Comparison of ENCODE assay signal across 10 mouse cellular contexts in genomic region chr4:125145213-125145612, GRCm38 (mm10). TPM values are rescaled to one million over a fixed set of nuclear protein-coding genes. Genes with fewer than 3 reads are reported as not detected.
DNase-seq lines count a peak whose midpoint lies in the region; ATAC-seq lines count a peak whose summit lies in the region.
"Had no signal": no experiment of that assay in that cellular context is flagged by ENCODE, and none has a peak within 500 bp of the region (broad histone marks: within the 10 kb centered on the region; RNA-seq: fewer than 3 reads in every experiment).

No protein-coding gene starts in this region.

- no peak for ATAC-seq in liver, embryonic 11.5 days (replicated peaks; ENCODE audit: low FRiP score)
- ATAC-seq in hematopoietic stem cell, adult 5-6 weeks (replicated peaks in 1 of 2; ENCODE audit: insufficient read depth in 1 of 2, low FRiP score in 2 of 2, low TSS enrichment in 1 of 2, low read depth in 1 of 2, poor library complexity in 2 of 2, severe bottlenecking in 2 of 2): peak; percentile 93
- peak; percentile 55; the same call in 1 of the 2 replicates for ATAC-seq in megakaryocyte-erythroid progenitor cell, adult 5-6 weeks (replicated peaks; ENCODE audit: low FRiP score, low TSS enrichment, poor library complexity, severe bottlenecking)

- DNase-seq in adrenal gland, adult 8-10 months: peak; percentile 67
- no peak for DNase-seq in adrenal gland, adult 18-20 months (ENCODE audit: low spot score in 2 of 2)
- DNase-seq in liver: peak; percentile 35
- no peak for DNase-seq in liver, embryonic 11.5 days (ENCODE audit: low spot score)
- DNase-seq in left cerebral cortex, adult 8-10 months (ENCODE audit: low spot score in 2 of 2): no peak
- no peak for DNase-seq in spleen, postnatal 14 days (ENCODE audit: low spot score in 2 of 2)
- DNase-seq: lung, embryonic 14.5 days had no signal

- no peak overlapping the region for H3K4me3 ChIP-seq in liver, embryonic 11.5 days (ENCODE audit: low read depth, low read length)
- H3K4me3 ChIP-seq: stomach, embryonic 15.5 days had no signal

- no peak overlapping the region for H3K9ac ChIP-seq in liver, embryonic 11.5 days (ENCODE audit: low read depth, low read length)
- H3K9ac ChIP-seq: lung, embryonic 14.5 days; stomach, embryonic 15.5 days had no signal

- no peaks in the 10 kb centered on the region for H3K9me3 ChIP-seq in liver, embryonic 11.5 days (ENCODE audit: control insufficient read depth, low read length)
- H3K9me3 ChIP-seq: stomach, embryonic 15.5 days had no signal

- H3K4me2 ChIP-seq in liver, embryonic 11.5 days: no peak overlapping the region
- H3K4me2 ChIP-seq: lung, embryonic 14.5 days; stomach, embryonic 15.5 days had no signal

- WGBS in liver, embryonic 11.5 days: 17% methylated on average over 10 of the region's 10 CpGs

- no peaks in the 10 kb centered on the region for H3K36me3 ChIP-seq in liver, embryonic 11.5 days (ENCODE audit: control insufficient read depth, insufficient read depth, low read length)
- H3K36me3 ChIP-seq: stomach, embryonic 15.5 days had no signal

- H3K27me3 ChIP-seq in liver, embryonic 11.5 days (replicated peaks; ENCODE audit: control insufficient read depth, insufficient read depth, low read length): peaks cover 2% of the 10 kb centered on the region; the same call in 1 of the 2 replicates
- H3K27me3 ChIP-seq: stomach, embryonic 15.5 days had no signal

- H3K27ac ChIP-seq in liver, embryonic 11.5 days (ENCODE audit: low read depth, low read length): no peak overlapping the region
- H3K27ac ChIP-seq: stomach, embryonic 15.5 days had no signal

- no peaks in the 10 kb centered on the region for H3K4me1 ChIP-seq in liver, embryonic 11.5 days (replicated peaks; ENCODE audit: control insufficient read depth, insufficient read depth, low read length)
- H3K4me1 ChIP-seq: stomach, embryonic 15.5 days had no signal

RNA-seq across cellular contexts. Expression of gene Zc3h12a, which starts 17.6 kb away (rescaled TPM):
- total RNA-seq in adrenal gland, adult 8-10 months (2022): 10 to 100 TPM in 1 of 4 experiments, 1 to 10 TPM in 3; 7.2 to 10.2 (median 8.1) TPM
- total RNA-seq in adrenal gland, adult 18-20 months (2021): 1 to 10 TPM; 4.1 to 6.5 TPM
- polyA plus RNA-seq in liver, embryonic 11.5 days (2014; fragmentation: Nextera tagmentation; extraction: Ambion mirVana): 1.0 and 1.3 TPM in 2 replicates
- total RNA-seq in hematopoietic stem cell, adult 5-6 weeks (2017): 7.0 and 11.4 TPM in 2 replicates
- total RNA-seq in megakaryocyte-erythroid progenitor cell, adult 5-6 weeks (2014; fragmentation: Nextera tagmentation): 3.8 and 4.7 TPM in 2 replicates
- total RNA-seq in megakaryocyte-erythroid progenitor cell, adult 5-6 weeks (2017): 2.7 and 5.6 TPM in 2 replicates
- 1 to 10 TPM in 3 of 4 experiments, under 1 TPM in 1; 0.57 to 2.9 (median 1.5) TPM for total RNA-seq in left cerebral cortex, adult 8-10 months (2022)

Comparison
In these comparisons a context has a peak if more than half of its experiments do, and no peak if none do; other contexts are left out.
1. DNase-seq: peak in adrenal gland, adult 8-10 months (single experiment) and liver (single experiment); none in adrenal gland, adult 18-20 months (0 of 2), liver, embryonic 11.5 days (single experiment), left cerebral cortex, adult 8-10 months (0 of 2) and spleen, postnatal 14 days (0 of 2).